Mouse (Mus musculus): ENCODE results near the gene Rragd. TPM values are rescaled to one million over a fixed set of nuclear protein-coding genes. Genes with fewer than 3 reads are reported as not detected.

Gene Rragd
- total RNA-seq, 2 experiments from 2014 or later: 174 to 204 TPM

- DNase-seq: no peak
- no peak for TF ChIP-seq CTCF (IDR thresholded peaks at IDR 0.05)
- H3K27ac ChIP-seq: peak overlapping the region; percentile 95
- H3K4me3 ChIP-seq: no peak overlapping the region
- intact Hi-C loops (cut with DNase I): no loop called here
Measured at GRCm38 (mm10) chr4:33061158-33061557, 78.3 kb downstream of the Rragd start.

GRCm38 (mm10) chr4:33062981-33063380 lies 80.1 kb downstream of the Rragd start, which contains the start of gene Gabrr2:
Gabrr2 (plus strand) TSS chr4:33062999.
- DNase-seq: peak; percentile 59

DNA sequence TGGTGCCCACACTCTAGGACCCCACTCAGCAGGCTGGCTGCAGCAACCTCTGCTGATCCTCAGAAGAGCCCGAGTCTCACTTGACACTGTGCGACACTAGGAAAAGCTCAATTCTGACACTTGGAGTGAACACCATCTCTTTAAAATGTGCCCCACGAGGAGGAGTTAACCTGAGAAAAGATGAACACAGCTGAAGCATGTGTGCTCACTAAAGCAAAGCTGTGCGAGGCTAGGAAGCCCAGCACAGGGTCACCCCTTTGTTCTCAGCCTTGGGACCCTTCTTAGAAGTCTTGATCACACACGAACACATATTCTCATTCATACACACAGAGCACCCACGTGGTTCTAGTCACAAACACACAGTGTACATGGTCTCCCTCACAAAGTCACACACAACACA lies 82.1 kb downstream of the Rragd start:
- intact Hi-C loops (cut with DNase I): loop anchor here (5.0 kb wide), 1 partner anchor 52 kb away; no protein-coding TSS in a partner anchor
- TF ChIP-seq CTCF (IDR thresholded peaks at IDR 0.05): no peak
- Histone ChIP-seq H3K27ac (no peak overlapping the region), H3K4me3 (no peak overlapping the region)
- no peak for DNase-seq

More at GRCm38 (mm10) chr4:33062981-33063380, 80.1 kb downstream of the Rragd start, which contains the start of gene Gabrr2:
- H3K4me3 ChIP-seq: peak within 1 kb of the TSS; percentile 19; the same call in 1 of the 2 replicates
- intact Hi-C loops (cut with DNase I): no loop called here
- TF ChIP-seq CTCF (IDR thresholded peaks at IDR 0.05): no peak
- peak within 1 kb of the TSS; percentile 62 for H3K27ac ChIP-seq

DNA sequence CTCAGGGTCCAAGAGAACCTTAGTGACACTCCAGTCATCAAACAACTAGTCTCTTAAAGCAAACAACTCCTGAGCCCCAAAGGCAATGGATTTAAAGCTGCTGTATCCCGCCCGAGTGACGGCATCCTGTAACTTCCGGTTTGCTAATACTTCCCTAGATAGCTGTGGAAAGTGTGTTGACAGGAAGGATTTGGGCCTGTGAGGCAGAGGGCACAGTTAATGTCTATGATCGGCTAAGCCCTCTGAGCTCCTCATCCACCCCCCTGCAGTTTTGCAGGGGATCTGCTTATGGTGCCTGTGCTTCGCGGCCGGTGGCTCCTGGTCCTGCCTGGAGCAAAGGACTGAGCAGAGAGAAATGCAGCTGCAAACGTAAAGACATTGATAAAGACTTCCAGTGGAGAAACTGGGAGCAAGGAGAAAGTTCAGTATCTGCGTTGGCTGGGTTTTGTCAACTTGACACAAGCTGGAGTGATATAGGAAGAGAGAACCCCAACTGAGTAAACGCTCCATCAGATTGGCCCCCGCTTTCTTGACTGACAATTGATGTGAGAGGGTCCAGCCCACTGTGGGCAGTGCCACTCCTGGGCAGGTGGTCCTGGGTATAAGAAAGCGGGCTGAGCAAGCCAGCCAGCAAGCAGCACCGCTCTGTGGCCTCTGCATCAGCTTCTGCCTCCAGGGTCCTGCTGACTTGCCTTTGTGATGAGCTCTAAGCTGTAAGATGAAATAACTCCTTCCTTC lies 83.6 kb downstream of the Rragd start:
- intact Hi-C loops (cut with DNase I): loop anchor here (5.0 kb wide), 1 partner anchor 51 kb away; no protein-coding TSS in a partner anchor

GRCm38 (mm10) chr4:33067331-33067730 lies 84.5 kb downstream of the Rragd start:
- H3K27ac ChIP-seq: no peak overlapping the region
- intact Hi-C loops (cut with DNase I): loop anchor here (5.0 kb wide), 1 partner anchor 50 kb away; no protein-coding TSS in a partner anchor
- no peak overlapping the region for H3K4me3 ChIP-seq
- DNase-seq: no peak
- no peak for TF ChIP-seq CTCF (IDR thresholded peaks at IDR 0.05)

More for the DNA sequence above, 83.6 kb downstream of the Rragd start:
- Histone ChIP-seq H3K27ac (no peak overlapping the region), H3K4me3 (no peak overlapping the region)
- DNase-seq: no peak
- TF ChIP-seq CTCF (IDR thresholded peaks at IDR 0.05): no peak

DNA sequence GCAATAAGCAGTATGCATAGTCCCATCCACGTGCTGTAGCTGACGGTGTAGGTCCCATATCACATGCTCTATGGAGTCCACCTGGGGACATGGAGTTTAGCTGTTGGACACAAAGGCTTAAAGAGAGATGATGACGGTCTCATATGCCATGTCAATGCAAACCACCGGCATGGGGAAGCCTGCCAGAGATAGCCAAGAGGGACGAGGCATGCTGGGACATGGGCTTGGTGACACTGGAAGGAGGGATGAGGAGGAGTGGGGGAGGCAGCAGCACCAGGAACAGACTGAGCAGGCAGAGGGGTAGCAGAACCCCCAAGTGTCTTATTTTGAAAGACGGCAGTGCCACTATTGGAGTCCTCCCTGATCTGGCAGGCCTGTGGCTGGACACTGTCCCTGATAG lies 85.0 kb downstream of the Rragd start:
- Histone ChIP-seq H3K4me3 (no peak overlapping the region), H3K27ac (no peak overlapping the region)
- intact Hi-C loops (cut with DNase I): loop anchor here (5.0 kb wide), 1 partner anchor 49 kb away; no protein-coding TSS in a partner anchor
- TF ChIP-seq CTCF (IDR thresholded peaks at IDR 0.05): no peak
- DNase-seq: no peak

- H3K4me3 ChIP-seq: no peak overlapping the region
- TF ChIP-seq CTCF (IDR thresholded peaks at IDR 0.05): no peak
- no peak for DNase-seq
- intact Hi-C loops (cut with DNase I): loop anchor here (5.0 kb wide), 1 partner anchor 48 kb away; no protein-coding TSS in a partner anchor
- H3K27ac ChIP-seq: no peak overlapping the region
Measured at GRCm38 (mm10) chr4:33068894-33069293, 86.1 kb downstream of the Rragd start.

DNA sequence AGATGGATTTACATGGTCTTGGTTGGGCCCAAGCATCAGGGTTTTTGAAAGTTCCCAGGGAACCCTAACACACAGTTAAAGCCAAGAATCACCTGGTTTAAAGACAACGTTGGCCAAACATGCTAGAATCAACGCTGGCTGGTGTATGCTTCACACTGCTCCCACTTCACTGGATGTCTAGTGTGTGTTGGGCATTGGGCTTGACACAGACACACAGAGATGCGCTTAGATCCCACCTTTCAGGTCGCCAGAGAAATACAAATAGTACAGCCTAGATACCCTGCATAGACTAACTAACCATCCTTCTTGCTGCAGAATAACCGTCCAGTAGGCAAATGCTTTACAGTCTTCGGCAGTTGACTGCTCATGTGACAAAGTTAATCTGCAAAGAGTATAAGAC lies 87.5 kb downstream of the Rragd start:
- Histone ChIP-seq H3K4me3 (no peak overlapping the region), H3K27ac (no peak overlapping the region)
- intact Hi-C loops (cut with DNase I): no loop called here
- no peak for TF ChIP-seq CTCF (IDR thresholded peaks at IDR 0.05)
- no peak for DNase-seq

DNA sequence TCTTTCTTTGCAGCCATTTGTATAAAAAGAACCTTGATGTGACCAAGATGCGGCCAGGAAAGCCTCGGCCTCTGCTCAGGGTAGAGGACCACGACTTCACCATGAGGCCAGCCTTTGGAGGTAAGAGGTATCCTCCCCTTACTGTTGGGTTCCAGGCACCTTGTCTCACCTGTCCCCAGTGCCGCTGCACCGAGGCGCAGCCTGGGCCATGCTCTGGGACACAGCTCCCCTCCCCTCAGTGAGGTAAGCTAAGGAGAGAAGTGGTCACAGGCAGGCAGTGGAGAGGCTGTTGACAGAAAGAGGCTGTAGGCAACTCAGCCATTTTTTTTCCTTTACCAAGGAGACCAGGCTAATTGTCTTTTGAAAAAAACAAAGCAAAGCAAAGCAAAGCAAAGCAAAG lies 88.5 kb downstream of the Rragd start:
- no peak for TF ChIP-seq CTCF (IDR thresholded peaks at IDR 0.05)
- Histone ChIP-seq H3K4me3 (no peak overlapping the region), H3K27ac (no peak overlapping the region)
- intact Hi-C loops (cut with DNase I): no loop called here
- DNase-seq: peak; percentile 3

Other genes with a start within 250 kb of the Rragd start
- 10 to 100 TPM; 15.7 to 26.1 TPM for gene Lyrm2, start 182.8 kb upstream of the Rragd start, total RNA-seq (2021)
- 1 to 10 TPM; 2.5 to 6.2 TPM for gene Ankrd6, start 32.2 kb upstream of the Rragd start, total RNA-seq (2021)
- gene Ube2j1, start 48.4 kb downstream of the Rragd start, total RNA-seq (2021): 10 to 100 TPM; 50.5 to 54.7 TPM
- gene Gabrr2, start 80.0 kb downstream of the Rragd start, total RNA-seq (2021): 1 to 10 TPM; 2.8 to 4.7 TPM
- gene Gabrr1, start 149.5 kb downstream of the Rragd start, total RNA-seq (2021): under 1 TPM; 0.20 to 0.38 TPM
- 10 to 100 TPM; 36.2 to 52.3 TPM for gene Pm20d2, start 206.7 kb downstream of the Rragd start, total RNA-seq (2021)
- gene Srsf12, start 226.0 kb downstream of the Rragd start, total RNA-seq (2021): not detected